Mouse (Mus musculus) lung, postnatal 4 days (tissue): ENCODE measurements around the gene Ssb.
"Not testable (repeated sequence)": the region's sequence is repeated elsewhere in the genome, so short reads cannot be mapped to it uniquely, and the experiment has no call there.

ENCODE experiments used
- DNase-seq, 2 experiments: peaks; one replicate each; pipeline ENCODE4 v3.0.0; 2021

Gene Ssb

GRCm38 (mm10) chr2:69883990-69884391 lies 22.6 kb downstream of the Ssb start:
- peak in 1 of 2 experiments; percentile 6 for DNase-seq

GRCm38 (mm10) chr2:69884581-69884980 lies 23.2 kb downstream of the Ssb start:
- DNase-seq: no peak

GRCm38 (mm10) chr2:69885050-69885449 lies 23.7 kb downstream of the Ssb start:
- no peak for DNase-seq

GRCm38 (mm10) chr2:69885451-69886305 lies 24.3 kb downstream of the Ssb start, which contains the start of gene Mettl5:
Gene Mettl5, minus strand, starts transcription at chr2:69885615.
- peak; percentile 92 to 93 for DNase-seq

GRCm38 (mm10) chr2:69888957-69889356 lies 27.6 kb downstream of the Ssb start:
- no peak for DNase-seq

GRCm38 (mm10) chr2:69890843-69891242 lies 29.5 kb downstream of the Ssb start:
- DNase-seq: no peak

- no peak for DNase-seq
These were observed 31.8 kb downstream of the Ssb start for GRCm38 (mm10) chr2:69893145-69893544.

GRCm38 (mm10) chr2:69893891-69894290 lies 32.5 kb downstream of the Ssb start:
- DNase-seq: no peak

GRCm38 (mm10) chr2:69895502-69896223 lies 34.3 kb downstream of the Ssb start:
- peak in 1 of 2 experiments; percentile 16 for DNase-seq

GRCm38 (mm10) chr2:69896224-69896581 lies 34.8 kb downstream of the Ssb start:
- no peak for DNase-seq

GRCm38 (mm10) chr2:69897039-69897617 lies 35.8 kb downstream of the Ssb start, which contains the start of gene Ubr3:
Gene Ubr3, plus strand, starts transcription at chr2:69897246.
- DNase-seq: peak; percentile 98 to 99

- peak; percentile 61 to 70 for DNase-seq
These were observed 36.5 kb downstream of the Ssb start for GRCm38 (mm10) chr2:69897618-69898575.

GRCm38 (mm10) chr2:69903541-69903940 lies 42.2 kb downstream of the Ssb start:
- no peak for DNase-seq

GRCm38 (mm10) chr2:69907394-69907793 lies 46.0 kb downstream of the Ssb start:
- not testable (repeated sequence) for DNase-seq

- DNase-seq: no peak
These were observed 51.4 kb downstream of the Ssb start for GRCm38 (mm10) chr2:69912801-69913200.

GRCm38 (mm10) chr2:69917301-69917700 lies 55.9 kb downstream of the Ssb start:
- DNase-seq: no peak
